Mouse (Mus musculus) midbrain, embryonic 16.5 days (tissue): ENCODE data around the gene Guca1b. TPM values are rescaled to one million over a fixed set of nuclear protein-coding genes. Genes with fewer than 3 reads are reported as not detected.
"Not testable (repeated sequence)": the region's sequence is repeated elsewhere in the genome, so short reads cannot be mapped to it uniquely, and the experiment has no call there.

ENCODE experiments used
- ATAC-seq: fragments of 200-750 bp; cut with Nextera tagmentation; 2 replicates; pipeline ENCODE4 v1.8.0; 2017; ENCODE audit warnings: moderate TSS enrichment
- H3K27ac ChIP-seq: fragments of 300-500 bp; sonication (generic); 2 replicates; pipeline ENCODE4 v1.5.1; 2014; ENCODE audit warnings: mild to moderate bottlenecking, low read length, mixed read lengths
- H3K27me3 ChIP-seq: fragments of 300-500 bp; sonication (generic); 2 replicates; pipeline ENCODE4 v1.6.1; 2014; ENCODE audit warnings: low read depth, low read length, mixed read lengths; ENCODE audit not compliant: control insufficient read depth, insufficient read depth
- H3K36me3 ChIP-seq: fragments of 300-500 bp; sonication (generic); 2 replicates; pipeline ENCODE4 v1.6.1; 2014; ENCODE audit warnings: mild to moderate bottlenecking, low read length, moderate library complexity, mixed read lengths; ENCODE audit not compliant: control insufficient read depth, insufficient read depth
- H3K4me1 ChIP-seq: fragments of 300-500 bp; sonication (generic); 2 replicates; pipeline ENCODE4 v1.6.1; 2014; ENCODE audit warnings: mild to moderate bottlenecking, low read length, mixed read lengths; ENCODE audit not compliant: control insufficient read depth, insufficient read depth
- H3K4me2 ChIP-seq: fragments of 300-500 bp; sonication (generic); 2 replicates; pipeline ENCODE4 v1.6.1; 2014; ENCODE audit warnings: mild to moderate bottlenecking, low read length, mixed read lengths
- H3K4me3 ChIP-seq: fragments of 300-500 bp; sonication (generic); 2 replicates; pipeline ENCODE4 v1.5.1; 2014; ENCODE audit warnings: low read depth, mild to moderate bottlenecking, low read length, moderate library complexity, mixed read lengths
- H3K9ac ChIP-seq: fragments of 300-500 bp; sonication (generic); 2 replicates; pipeline ENCODE4 v1.6.1; 2014; ENCODE audit warnings: low read depth, low read length, mixed read lengths
- H3K9me3 ChIP-seq: fragments of 300-500 bp; sonication (generic); replicated peaks from 2 replicates; pipeline ENCODE4 v1.6.1; 2014; ENCODE audit warnings: mild to moderate bottlenecking, low read length, mixed read lengths; ENCODE audit not compliant: control insufficient read depth, poor library complexity, severe bottlenecking
- WGBS: fragments of 180-500 bp; shearing (Covaris S2); extraction: QIAGEN DNeasy Blood & Tissue Kit; methylation state at CpG from one replicate; pipeline ENCODE4 v1.1.7; 2014; 5-methylcytosine and 5-hydroxymethylcytosine counted together
- polyA plus RNA-seq: library from polyadenylated mRNA; unstranded; fragments of >200 nt; fragmentation: Nextera tagmentation; extraction: Ambion mirVana; gene quantifications from 2 replicates; pipeline ENCODE4 v1.2.1, GENCODE M21; 2015

Guca1b gene
- polyA plus RNA-seq, 1 experiment from 2014 or later: 0.33 TPM

DNA sequence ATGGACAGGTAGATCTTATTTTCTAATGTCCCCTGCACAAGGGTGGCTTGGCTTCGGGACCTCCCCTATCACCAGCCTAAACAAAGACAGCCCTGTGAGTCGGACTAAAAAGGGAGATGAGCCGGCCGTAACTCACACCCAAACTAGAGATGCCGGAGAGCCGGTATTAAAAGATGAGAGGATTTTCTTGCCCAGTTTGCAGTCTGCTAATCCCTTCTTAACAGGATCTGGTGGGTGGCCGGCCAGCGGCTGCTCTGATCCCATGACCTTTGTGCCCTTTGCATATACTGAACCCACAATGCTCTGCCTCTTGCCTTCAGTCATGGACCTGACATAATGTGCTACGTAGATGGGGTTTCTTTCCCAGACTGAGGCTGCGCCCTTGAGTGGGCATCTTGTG is 15.3 kb downstream of the Guca1b start, which contains the start of gene Guca1a:
Gene Guca1a, minus strand, starts transcription at position 134 of the 400 bp plus-strand sequence.
- H3K27me3 ChIP-seq: peaks cover 8% of the 10 kb centered on the region
- no peaks in the 10 kb centered on the region for H3K9me3 ChIP-seq
- H3K9ac ChIP-seq: no peak within 1 kb of the TSS
- ATAC-seq: no peak
- no peak within 1 kb of the TSS for H3K27ac ChIP-seq
- H3K4me1 ChIP-seq: no peaks in the 10 kb centered on the region; the same call in 1 of the 2 replicates
- 7% methylated on average over 10 of the region's 10 CpGs for WGBS
- no peaks in the 10 kb centered on the region for H3K36me3 ChIP-seq
- H3K4me2 ChIP-seq: no peak within 1 kb of the TSS
- H3K4me3 ChIP-seq: no peak within 1 kb of the TSS

GRCm38 (mm10) chr17:47407717-47408557 is 22.7 kb downstream of the Guca1b start:
- peaks cover 17% of the 10 kb centered on the region for H3K27me3 ChIP-seq
- 64% methylated on average over 10 of the region's 10 CpGs for WGBS
- no peaks in the 10 kb centered on the region for H3K4me1 ChIP-seq

DNA sequence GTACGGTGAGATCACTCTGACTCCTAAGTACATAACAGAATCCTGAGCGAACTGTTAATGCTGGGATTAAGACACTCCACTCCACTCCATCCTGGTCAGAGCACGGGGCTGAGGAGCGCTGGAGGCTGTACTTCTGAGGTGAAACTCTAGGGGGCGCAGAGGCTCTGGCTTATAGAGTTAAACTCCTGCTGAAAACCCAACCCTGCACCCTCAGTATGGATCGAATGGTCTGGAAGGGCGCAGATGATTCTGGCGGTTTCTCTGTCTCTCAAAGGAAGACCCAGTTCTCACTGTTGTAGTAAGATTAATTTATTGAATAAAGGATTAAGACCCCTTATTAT is 23.3 kb downstream of the Guca1b start:
- Histone ChIP-seq H3K36me3 (no peaks in the 10 kb centered on the region), H3K4me1 (no peaks in the 10 kb centered on the region), H3K4me2 (no peak overlapping the region), H3K9ac (no peak overlapping the region), H3K4me3 (no peak overlapping the region), H3K9me3 (no peaks in the 10 kb centered on the region), H3K27me3 (peaks cover 17% of the 10 kb centered on the region), H3K27ac (no peak overlapping the region)
- ATAC-seq: no peak
- WGBS: 23% methylated on average over 8 of the region's 8 CpGs

More at GRCm38 (mm10) chr17:47407717-47408557, 22.7 kb downstream of the Guca1b start:
- H3K9me3 ChIP-seq: no peaks in the 10 kb centered on the region
- no peak overlapping the region for H3K27ac ChIP-seq
- H3K4me2 ChIP-seq: no peak overlapping the region
- H3K9ac ChIP-seq: no peak overlapping the region
- no peaks in the 10 kb centered on the region for H3K36me3 ChIP-seq
- H3K4me3 ChIP-seq: no peak overlapping the region
- no peak for ATAC-seq

DNA sequence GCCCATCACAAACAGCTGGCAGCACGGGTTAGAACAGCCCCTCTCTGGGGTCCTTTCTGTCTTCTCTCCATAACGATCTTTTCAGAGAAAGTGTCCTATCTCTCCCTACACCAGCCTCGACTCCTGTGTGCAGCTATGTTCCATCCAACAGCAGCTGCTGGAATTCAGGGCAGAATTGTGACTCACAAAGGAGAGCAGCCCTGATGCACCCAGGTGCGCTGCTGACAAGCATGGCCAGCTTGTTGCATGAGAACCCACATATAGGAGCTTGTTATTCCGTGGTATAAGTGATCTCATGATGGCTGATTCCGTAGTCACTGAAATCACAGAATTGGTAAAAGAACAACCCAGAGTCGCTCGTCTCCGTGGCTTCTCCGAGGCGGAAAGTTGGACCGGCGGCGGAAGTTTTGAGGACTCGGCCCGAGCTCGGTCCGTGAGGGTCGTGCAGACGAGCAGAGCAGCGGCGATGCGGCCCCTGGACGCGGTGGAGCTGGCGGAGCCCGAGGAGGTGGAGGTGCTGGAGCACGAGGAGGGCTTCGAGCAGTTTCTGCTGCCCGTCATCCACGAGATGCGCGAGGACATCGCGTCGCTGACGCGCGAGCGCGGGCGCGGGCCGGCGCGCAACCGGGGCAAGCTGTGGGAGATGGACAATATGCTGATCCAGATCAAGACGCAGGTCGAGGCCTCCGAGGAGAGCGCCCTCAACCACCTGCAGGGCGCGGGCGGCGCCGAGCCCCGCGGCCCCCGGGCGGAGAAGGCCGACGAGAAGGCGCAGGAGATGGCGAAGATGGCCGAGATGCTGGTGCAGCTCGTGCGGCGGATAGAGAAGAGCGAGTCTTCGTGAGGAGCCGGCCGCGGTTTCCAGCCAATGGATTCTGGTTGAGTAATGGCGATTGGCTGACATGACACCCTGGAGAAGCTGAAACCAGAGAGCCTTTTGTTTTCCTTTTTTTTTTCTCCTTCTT is 25.0 kb downstream of the Guca1b start:
- H3K27ac ChIP-seq, H3K4me1 ChIP-seq, H3K36me3 ChIP-seq, H3K9me3 ChIP-seq: not testable (repeated sequence)
- WGBS: 3% methylated on average over 68 of the region's 74 CpGs
- peak; percentile 76 for ATAC-seq
- Histone ChIP-seq H3K4me3 (peak overlapping the region; percentile 37), H3K9ac (peak overlapping the region; percentile 4), H3K4me2 (peak overlapping the region; percentile 61), H3K27me3 (peaks cover 17% of the 10 kb centered on the region)

GRCm38 (mm10) chr17:47420195-47420594 is 35.0 kb downstream of the Guca1b start:
- no peaks in the 10 kb centered on the region for H3K36me3 ChIP-seq
- no peak for ATAC-seq
- 62% methylated on average over 2 of the region's 2 CpGs for WGBS
- H3K9me3 ChIP-seq: no peaks in the 10 kb centered on the region
- no peaks in the 10 kb centered on the region for H3K4me1 ChIP-seq
- no peak overlapping the region for H3K4me2 ChIP-seq
- H3K9ac ChIP-seq: no peak overlapping the region
- no peak overlapping the region for H3K4me3 ChIP-seq
- no peaks in the 10 kb centered on the region for H3K27me3 ChIP-seq
- H3K27ac ChIP-seq: no peak overlapping the region

- Histone ChIP-seq H3K27ac (no peak overlapping the region), H3K36me3 (no peaks in the 10 kb centered on the region), H3K4me1 (no peaks in the 10 kb centered on the region), H3K4me3 (no peak overlapping the region), H3K9me3 (no peaks in the 10 kb centered on the region), H3K27me3 (no peaks in the 10 kb centered on the region), H3K9ac (no peak overlapping the region), H3K4me2 (no peak overlapping the region)
- 81% methylated on average over 3 of the region's 3 CpGs for WGBS
- ATAC-seq: no peak
Observed at GRCm38 (mm10) chr17:47421566-47421965, 36.4 kb downstream of the Guca1b start.

- not testable (repeated sequence) for ATAC-seq, H3K27ac ChIP-seq
- 90% methylated on average over 1 of the region's 1 CpGs for WGBS
Observed at GRCm38 (mm10) chr17:47422616-47423015, 37.4 kb downstream of the Guca1b start.

GRCm38 (mm10) chr17:47424186-47424585 is 39.0 kb downstream of the Guca1b start:
- Histone ChIP-seq H3K9me3 (no peaks in the 10 kb centered on the region), H3K4me3 (no peak overlapping the region), H3K36me3 (no peaks in the 10 kb centered on the region), H3K4me2 (no peak overlapping the region), H3K9ac (no peak overlapping the region), H3K27me3 (no peaks in the 10 kb centered on the region), H3K4me1 (0 out of 2 replicates have a peak, but pooled peaks cover 3% of the 10 kb centered on the region), H3K27ac (no peak overlapping the region)
- no peak for ATAC-seq
- 78% methylated on average over 6 of the region's 6 CpGs for WGBS

More at GRCm38 (mm10) chr17:47422616-47423015, 37.4 kb downstream of the Guca1b start:
- not testable (repeated sequence) for H3K4me3 ChIP-seq, H3K9ac ChIP-seq, H3K4me2 ChIP-seq, H3K9me3 ChIP-seq, H3K4me1 ChIP-seq, H3K27me3 ChIP-seq, H3K36me3 ChIP-seq
